Mouse (Mus musculus) ovary, postnatal 14 days (tissue): Measurements from ENCODE around the gene Tmem95.
"Not testable (repeated sequence)": the region's sequence is repeated elsewhere in the genome, so short reads cannot be mapped to it uniquely, and the experiment has no call there.

ENCODE experiments used
- DNase-seq: peaks from one replicate; pipeline ENCODE4 v3.0.0; 2022; ENCODE audit warnings: low spot score

Tmem95 gene

GRCm38 (mm10) chr11:69880506-69880852 lies 2.7 kb upstream of the Tmem95 start:
- peak; percentile 62 for DNase-seq

- DNase-seq, result no peak
Measured at GRCm38 (mm10) chr11:69879711-69880110, 1.9 kb upstream of the Tmem95 start.

- DNase-seq, result no peak
Measured at GRCm38 (mm10) chr11:69878952-69879351, 1.1 kb upstream of the Tmem95 start.

GRCm38 (mm10) chr11:69878399-69878798 lies 581 bp upstream of the Tmem95 start:
- no peak for DNase-seq

GRCm38 (mm10) chr11:69876867-69877266 lies 951 bp downstream of the Tmem95 start:
- DNase-seq, result peak; percentile 87

GRCm38 (mm10) chr11:69876186-69876585 lies 1.6 kb downstream of the Tmem95 start:
- DNase-seq, result no peak

- DNase-seq, result no peak
Measured at GRCm38 (mm10) chr11:69872451-69872850, 5.4 kb downstream of the Tmem95 start.

GRCm38 (mm10) chr11:69871822-69872221 lies 6.0 kb downstream of the Tmem95 start:
- no peak for DNase-seq

- DNase-seq, result no peak
Measured at GRCm38 (mm10) chr11:69870289-69871069, 7.3 kb downstream of the Tmem95 start.

GRCm38 (mm10) chr11:69867335-69867734 lies 10.5 kb downstream of the Tmem95 start:
- DNase-seq, result no peak

GRCm38 (mm10) chr11:69865561-69865960 lies 12.3 kb downstream of the Tmem95 start:
- DNase-seq, result no peak

GRCm38 (mm10) chr11:69864138-69864860 lies 13.5 kb downstream of the Tmem95 start:
- no peak for DNase-seq

- not testable (repeated sequence) for DNase-seq
Measured at GRCm38 (mm10) chr11:69863729-69864128, 14.1 kb downstream of the Tmem95 start.

GRCm38 (mm10) chr11:69858113-69858998 lies 19.5 kb downstream of the Tmem95 start, which contains the start of gene Tnk1:
Gene Tnk1 (minus strand): TSS chr11:69858730.
- DNase-seq, result no peak

GRCm38 (mm10) chr11:69855347-69855746 lies 22.5 kb downstream of the Tmem95 start:
- no peak for DNase-seq

- DNase-seq, result no peak
Measured at GRCm38 (mm10) chr11:69854680-69855079, 23.1 kb downstream of the Tmem95 start.

- DNase-seq, result no peak
Measured at GRCm38 (mm10) chr11:69853994-69854393, 23.8 kb downstream of the Tmem95 start.

GRCm38 (mm10) chr11:69850754-69851153 lies 27.1 kb downstream of the Tmem95 start:
- DNase-seq, result no peak

- no peak for DNase-seq
Measured at GRCm38 (mm10) chr11:69849884-69850283, 27.9 kb downstream of the Tmem95 start.

GRCm38 (mm10) chr11:69849128-69849527 lies 28.7 kb downstream of the Tmem95 start:
- DNase-seq, result no peak

- DNase-seq, result no peak
Measured at GRCm38 (mm10) chr11:69848021-69848420, 29.8 kb downstream of the Tmem95 start.
